Mouse (Mus musculus) skeletal muscle tissue, adult 2 months (tissue): ENCODE measurements at regions not wholly inside any gene's neighbourhood (a gene's known extent, or its start where the extent isn't known, plus 50 kb on each side); places are given as distances from the start of the nearest gene placed in this dataset.

Source experiments
- DNase-seq: peaks from one replicate; pipeline ENCODE4 v3.0.0-alpha.2; 2012; ENCODE audit warnings: low read depth, low spot score

- DNase-seq, result no peak
Observed at GRCm38 (mm10) chr3:102574320-102574719, 104.6 kb downstream of the Ngf start.

- DNase-seq, result no peak
Observed at GRCm38 (mm10) chr3:102576896-102577295, 107.2 kb downstream of the Ngf start.

- DNase-seq, result no peak
Observed at GRCm38 (mm10) chr3:102581830-102582229, 112.1 kb downstream of the Ngf start.

- no peak for DNase-seq
Observed at GRCm38 (mm10) chr3:102585136-102585535, 115.4 kb downstream of the Ngf start.

GRCm38 (mm10) chr3:102586221-102586620 is 116.5 kb downstream of the Ngf start:
- no peak for DNase-seq

GRCm38 (mm10) chr3:102592041-102592440 is 122.3 kb downstream of the Ngf start:
- DNase-seq, result no peak

- DNase-seq, result no peak
Observed at GRCm38 (mm10) chr3:102596944-102597551, 127.3 kb downstream of the Ngf start.

GRCm38 (mm10) chr3:102599061-102599460 is 129.3 kb downstream of the Ngf start:
- no peak for DNase-seq

- DNase-seq, result no peak
Observed at GRCm38 (mm10) chr3:102602766-102603165, 131.6 kb upstream of the Tspan2 start.

- DNase-seq, result no peak
Observed at GRCm38 (mm10) chr3:102605284-102605683, 129.0 kb upstream of the Tspan2 start.

GRCm38 (mm10) chr3:102610970-102611369 is 123.4 kb upstream of the Tspan2 start:
- DNase-seq, result no peak

- DNase-seq, result no peak
Observed at GRCm38 (mm10) chr3:102611398-102612366, 122.6 kb upstream of the Tspan2 start.

GRCm38 (mm10) chr3:102619666-102620377 is 114.5 kb upstream of the Tspan2 start:
- DNase-seq, result no peak

- no peak for DNase-seq
Observed at GRCm38 (mm10) chr3:102636076-102636475, 98.3 kb upstream of the Tspan2 start.

- DNase-seq, result peak; percentile 27
Observed at GRCm38 (mm10) chr3:102636674-102637073, 97.7 kb upstream of the Tspan2 start.

- DNase-seq, result no peak
Observed at GRCm38 (mm10) chr3:102644276-102644940, 89.9 kb upstream of the Tspan2 start.

GRCm38 (mm10) chr3:102648450-102648849 is 85.9 kb upstream of the Tspan2 start:
- no peak for DNase-seq

GRCm38 (mm10) chr3:102654962-102655361 is 79.4 kb upstream of the Tspan2 start:
- no peak for DNase-seq

GRCm38 (mm10) chr3:102657116-102657515 is 77.2 kb upstream of the Tspan2 start:
- DNase-seq, result no peak

- no peak for DNase-seq
Observed at GRCm38 (mm10) chr3:102657531-102658060, 76.7 kb upstream of the Tspan2 start.

GRCm38 (mm10) chr3:102659352-102659751 is 75.0 kb upstream of the Tspan2 start:
- no peak for DNase-seq
